Mouse (Mus musculus) heart, postnatal 4 days (tissue): Measurements from ENCODE around the gene Cyp2t4. TPM values are rescaled to one million over a fixed set of nuclear protein-coding genes. Genes with fewer than 3 reads are reported as not detected.

Experiments
- DNase-seq: peaks from one replicate; pipeline ENCODE4 v3.0.0; 2021
- total RNA-seq, 2 experiments: library from RNA; stranded (reverse); gene quantifications; 2 replicates each; pipeline ENCODE4 v1.2.3; 2021

Gene Cyp2t4
- total RNA-seq, 2 experiments from 2014 or later, result not detected

- DNase-seq, result no peak
Measured at GRCm38 (mm10) chr7:27161744-27162143, 8.2 kb downstream of the Cyp2t4 start.

GRCm38 (mm10) chr7:27162780-27163449 is 9.4 kb downstream of the Cyp2t4 start:
- DNase-seq, result no peak

- DNase-seq, result no peak
Measured at GRCm38 (mm10) chr7:27163450-27163805, 9.9 kb downstream of the Cyp2t4 start.

GRCm38 (mm10) chr7:27164112-27164947 is 10.8 kb downstream of the Cyp2t4 start:
- DNase-seq, result peak; percentile 28

- DNase-seq, result no peak
Measured at GRCm38 (mm10) chr7:27165007-27165655, 11.6 kb downstream of the Cyp2t4 start.

GRCm38 (mm10) chr7:27165696-27166095 is 12.2 kb downstream of the Cyp2t4 start:
- no peak for DNase-seq

GRCm38 (mm10) chr7:27166229-27166613 is 12.7 kb downstream of the Cyp2t4 start:
- DNase-seq, result peak; percentile 91

GRCm38 (mm10) chr7:27166614-27167474 is 13.3 kb downstream of the Cyp2t4 start, which contains the start of gene Egln2:
Gene Egln2, minus strand, starts transcription at chr7:27166802.
- peak; percentile 97 for DNase-seq

- DNase-seq, result no peak
Measured at GRCm38 (mm10) chr7:27167475-27168094, 14.1 kb downstream of the Cyp2t4 start.

- DNase-seq, result no peak
Measured at GRCm38 (mm10) chr7:27168371-27168770, 14.9 kb downstream of the Cyp2t4 start.

- no peak for DNase-seq
Measured at GRCm38 (mm10) chr7:27170981-27171380, 17.5 kb downstream of the Cyp2t4 start.

- DNase-seq, result no peak
Measured at GRCm38 (mm10) chr7:27174496-27174895, 21.0 kb downstream of the Cyp2t4 start.

GRCm38 (mm10) chr7:27174896-27175295 is 21.4 kb downstream of the Cyp2t4 start:
- DNase-seq, result no peak

- no peak for DNase-seq
Measured at GRCm38 (mm10) chr7:27177942-27178323, 24.4 kb downstream of the Cyp2t4 start.

GRCm38 (mm10) chr7:27178324-27179216 is 25.1 kb downstream of the Cyp2t4 start, which contains the start of gene Rab4b:
Gene Rab4b, minus strand, starts transcription at chr7:27178896.
- peak; percentile 99 for DNase-seq

- DNase-seq, result no peak
Measured at GRCm38 (mm10) chr7:27179217-27179918, 25.9 kb downstream of the Cyp2t4 start.

- DNase-seq, result peak; percentile 74
Measured at GRCm38 (mm10) chr7:27180036-27180435, 26.5 kb downstream of the Cyp2t4 start.

GRCm38 (mm10) chr7:27180837-27181695 is 27.6 kb downstream of the Cyp2t4 start, which contains the start of the genes Gm21983 and Mia:
Gene Gm21983, minus strand, starts transcription at chr7:27181086.
Gene Mia, minus strand, starts transcription at chr7:27181157.
- DNase-seq, result no peak

GRCm38 (mm10) chr7:27182498-27182897 is 29.0 kb downstream of the Cyp2t4 start:
- DNase-seq, result no peak
